Mouse (Mus musculus): ENCODE data around the gene Filip1.
"Not testable (repeated sequence)": the region's sequence is repeated elsewhere in the genome, so short reads cannot be mapped to it uniquely, and the experiment has no call there.

The Filip1 gene

DNA sequence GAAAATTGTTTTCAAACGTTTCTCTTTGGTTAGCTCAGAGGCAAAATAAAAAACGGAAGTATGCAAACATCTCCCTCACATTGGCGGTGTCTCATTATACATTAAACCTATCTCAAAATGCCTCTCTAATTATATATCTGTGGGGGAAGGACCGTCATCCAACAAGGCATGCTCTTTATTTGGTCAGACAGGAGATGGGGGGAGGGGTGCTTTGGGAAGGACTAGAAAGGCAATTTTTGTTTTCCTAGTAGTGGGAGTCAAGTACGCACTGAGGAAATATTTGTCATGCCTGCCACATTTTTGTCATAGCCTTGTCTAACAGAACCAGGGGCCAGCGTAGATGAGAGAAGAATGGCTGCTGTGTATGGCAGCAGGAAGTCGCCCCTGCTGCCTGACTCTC lies at the start of gene Filip1:
Gene Filip1, minus strand, starts transcription at position 101 of the 400 bp plus-strand sequence.
- no peak for DNase-seq (ENCODE audit: low spot score in 2 of 2)

DNA sequence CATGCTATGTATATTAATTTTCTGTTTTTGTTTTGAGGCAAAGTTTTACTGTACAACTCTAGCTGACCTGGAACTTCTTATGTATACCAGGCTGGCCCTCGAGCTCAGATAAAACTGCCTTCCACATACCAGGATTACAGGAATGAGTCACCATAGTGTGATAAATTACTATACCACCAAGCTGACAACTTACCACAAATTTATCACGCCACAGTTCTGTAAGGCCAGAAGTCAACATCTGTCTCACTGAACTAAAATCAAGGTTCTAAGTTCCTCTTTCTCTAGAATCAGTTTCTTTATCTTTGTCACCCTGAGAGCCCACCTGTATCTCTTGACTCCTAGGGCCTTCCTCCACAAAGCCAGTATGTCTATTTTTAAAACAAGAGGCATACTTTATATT lies 45.0 kb upstream of the Filip1 start:
- DNase-seq (ENCODE audit: low spot score in 2 of 2): no peak

DNA sequence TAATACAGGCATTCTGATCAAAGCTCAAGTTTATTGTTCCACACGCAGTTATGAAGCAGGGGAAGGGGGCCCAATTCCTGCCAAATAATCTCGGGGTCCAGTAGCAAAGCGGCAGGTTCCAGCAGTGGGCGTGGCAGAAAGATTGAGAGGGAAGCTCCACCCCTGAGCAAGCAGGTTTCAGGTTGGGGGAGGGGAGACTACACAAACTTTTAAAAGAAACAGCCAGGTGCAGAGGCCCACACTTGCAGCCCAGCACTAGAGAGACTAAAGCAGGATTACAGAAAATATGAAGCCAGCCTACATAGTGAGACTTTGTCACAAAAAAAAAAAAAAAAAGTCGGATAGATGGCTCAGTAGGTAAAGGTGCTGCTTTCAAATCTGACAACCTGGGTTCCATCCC lies 40.3 kb upstream of the Filip1 start:
- no peak for DNase-seq (ENCODE audit: low spot score in 2 of 2)

DNA sequence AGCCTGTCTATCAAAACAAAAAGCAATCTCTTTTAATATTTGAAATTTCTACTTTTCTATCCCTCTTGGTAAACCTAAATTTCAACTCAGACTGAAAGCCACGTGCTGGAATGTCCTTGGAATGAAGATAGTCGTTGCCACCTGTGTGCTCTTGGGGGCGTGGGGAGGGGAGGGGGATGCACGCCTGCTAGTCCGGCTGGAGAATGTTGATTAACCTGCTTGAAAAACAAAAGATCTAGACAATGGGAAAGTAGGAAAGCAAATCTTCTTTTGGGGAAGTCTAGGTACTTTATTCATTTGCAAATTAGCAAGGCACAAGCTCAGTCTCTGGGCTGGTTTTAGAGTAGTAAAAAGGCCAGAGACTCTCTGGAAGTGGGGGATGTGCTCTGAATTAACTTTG lies 36.6 kb upstream of the Filip1 start:
- DNase-seq (ENCODE audit: low spot score in 2 of 2): not testable (repeated sequence)

DNA sequence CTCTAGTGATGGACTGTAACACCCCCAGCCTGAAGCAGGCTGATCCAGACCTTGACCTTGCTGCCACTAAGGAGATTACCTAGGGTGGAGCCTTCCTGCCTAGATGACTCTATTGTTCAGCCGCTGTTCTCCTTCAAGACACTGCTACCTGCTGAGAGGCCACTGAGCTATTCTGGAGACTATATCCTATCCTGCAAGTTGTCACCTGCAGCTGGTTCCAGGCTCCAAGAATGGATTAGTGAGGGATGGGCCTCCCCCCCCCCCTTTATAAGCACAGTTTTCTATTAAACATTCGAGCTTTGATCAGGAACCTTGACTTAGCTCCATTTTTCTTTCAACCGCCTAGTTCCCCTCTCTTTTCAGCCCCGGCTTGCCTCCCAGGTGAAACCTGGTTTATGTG lies 31.6 kb upstream of the Filip1 start:
- not testable (repeated sequence) for DNase-seq (ENCODE audit: low spot score in 2 of 2)

DNA sequence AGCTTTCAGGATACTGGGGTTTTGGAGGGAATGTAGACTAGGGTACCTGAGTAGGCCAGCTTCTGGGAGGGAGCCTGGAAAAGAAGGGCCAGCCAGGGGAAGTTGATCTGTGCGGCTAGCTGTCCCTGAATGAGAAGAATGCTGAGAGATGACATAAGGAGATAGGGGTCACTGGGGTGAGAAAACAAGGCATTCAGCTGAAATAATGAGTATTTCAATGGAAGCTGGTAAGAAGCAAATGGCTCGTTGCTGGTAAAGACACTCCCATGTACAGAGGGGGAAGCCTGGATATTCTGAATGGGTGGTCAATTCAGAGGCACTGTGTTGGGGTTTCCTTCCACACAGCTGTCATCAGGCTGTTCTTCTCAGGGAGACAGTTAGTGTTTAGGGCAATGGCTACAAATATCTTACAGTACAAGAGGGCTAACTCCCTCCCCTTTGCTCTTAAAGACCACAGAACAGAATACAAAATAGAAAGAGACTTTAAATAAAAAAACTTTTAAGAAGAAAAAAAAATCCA lies 26.7 kb upstream of the Filip1 start:
- DNase-seq (ENCODE audit: low spot score in 2 of 2): no peak

DNA sequence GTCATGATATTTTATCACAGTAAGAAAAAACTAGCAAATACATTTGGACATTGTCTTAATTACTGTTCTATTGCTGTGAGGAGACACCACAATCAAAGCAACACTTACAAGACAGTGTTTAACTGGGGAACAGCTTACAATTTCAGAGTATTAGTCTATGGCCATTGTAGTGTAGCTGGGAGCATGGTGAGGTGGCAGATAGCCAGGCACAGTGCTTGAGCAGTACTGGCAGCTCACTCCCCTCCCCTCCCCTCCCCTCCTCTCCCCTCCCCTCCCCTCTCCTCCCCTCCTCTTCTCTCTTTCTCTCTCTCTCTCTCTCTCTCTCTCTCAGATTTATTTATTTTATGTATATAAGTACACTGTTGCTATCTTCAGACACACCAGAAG lies 25.3 kb upstream of the Filip1 start:
- no peak for DNase-seq (ENCODE audit: low spot score in 2 of 2)

DNA sequence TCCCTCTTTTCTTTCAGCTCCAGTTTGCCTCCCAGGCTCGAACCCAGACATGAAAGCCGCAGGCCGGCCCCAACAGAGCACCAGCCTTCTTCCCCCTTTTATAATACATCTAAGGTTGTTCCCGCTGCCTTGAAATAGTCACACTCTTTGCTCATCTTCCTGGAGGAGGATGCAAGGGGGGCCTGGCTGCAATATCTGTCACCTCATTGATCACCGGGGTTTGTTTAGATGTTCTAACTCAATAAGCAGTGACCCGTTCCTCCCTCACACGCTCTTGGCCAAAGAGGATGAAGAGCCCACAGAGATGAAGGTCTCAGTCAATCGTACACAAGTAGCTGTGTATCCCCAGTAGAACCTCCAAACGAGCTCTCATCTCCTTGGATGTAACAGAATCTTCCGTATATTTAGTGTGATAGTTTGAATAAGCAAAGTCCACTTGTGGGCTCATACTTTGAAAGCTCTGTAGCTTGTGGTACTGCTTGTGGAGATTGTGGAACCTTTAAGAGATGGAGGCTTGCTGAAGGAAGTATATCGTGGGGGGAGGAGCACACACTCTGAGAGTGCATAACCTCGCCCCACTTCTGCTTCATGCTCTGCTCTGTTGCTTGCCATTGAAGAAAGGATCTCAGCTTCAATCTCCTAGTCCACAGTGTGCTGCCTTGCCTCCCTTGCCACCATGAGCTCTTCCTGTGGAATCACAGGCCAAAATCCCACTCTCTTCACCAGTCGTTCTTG lies 24.8 kb upstream of the Filip1 start:
- no peak for DNase-seq (ENCODE audit: low spot score in 2 of 2)

DNA sequence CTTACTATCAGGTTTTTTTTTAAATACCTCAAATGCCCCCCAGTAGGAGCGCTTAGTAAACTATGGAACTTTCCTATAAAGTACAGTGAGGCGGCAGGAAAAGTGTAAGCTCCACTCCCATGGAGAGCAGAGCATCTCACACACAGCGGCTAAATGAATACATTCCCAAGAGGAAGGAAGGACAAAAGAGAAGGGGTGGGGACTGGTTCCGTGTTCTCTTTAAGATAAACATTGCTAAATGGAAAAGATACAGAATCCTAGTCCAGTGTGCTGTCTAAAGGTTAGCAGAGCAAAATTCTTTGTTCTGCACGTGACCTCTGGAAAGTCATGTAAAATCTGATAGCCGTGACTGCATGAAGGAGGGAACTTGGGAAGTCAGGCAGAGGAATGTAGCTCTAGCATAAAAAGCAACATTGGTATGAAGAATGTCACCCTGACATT lies 13.9 kb upstream of the Filip1 start:
- no peak for DNase-seq (ENCODE audit: low spot score in 2 of 2)

DNA sequence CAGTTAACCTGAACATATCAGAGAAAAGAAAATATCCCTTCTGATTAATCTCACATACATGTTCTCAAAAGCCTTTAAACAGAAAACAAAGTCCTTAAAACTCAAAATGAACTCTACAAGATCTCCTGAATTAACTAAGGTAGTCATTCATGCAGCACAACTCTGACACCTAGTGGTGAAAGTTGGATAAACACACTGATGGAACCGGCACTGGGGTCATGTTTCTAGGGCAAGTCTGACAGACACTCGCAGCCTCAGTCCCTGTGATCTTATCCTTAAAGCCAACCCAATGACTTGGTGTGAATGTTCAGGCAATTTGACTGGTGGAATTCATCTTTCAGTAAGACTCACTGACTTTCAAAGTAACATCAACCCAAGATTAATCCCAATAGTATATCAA lies 13.4 kb upstream of the Filip1 start:
- DNase-seq (ENCODE audit: low spot score in 2 of 2): peak in 1 of 2 experiments; percentile 31

DNA sequence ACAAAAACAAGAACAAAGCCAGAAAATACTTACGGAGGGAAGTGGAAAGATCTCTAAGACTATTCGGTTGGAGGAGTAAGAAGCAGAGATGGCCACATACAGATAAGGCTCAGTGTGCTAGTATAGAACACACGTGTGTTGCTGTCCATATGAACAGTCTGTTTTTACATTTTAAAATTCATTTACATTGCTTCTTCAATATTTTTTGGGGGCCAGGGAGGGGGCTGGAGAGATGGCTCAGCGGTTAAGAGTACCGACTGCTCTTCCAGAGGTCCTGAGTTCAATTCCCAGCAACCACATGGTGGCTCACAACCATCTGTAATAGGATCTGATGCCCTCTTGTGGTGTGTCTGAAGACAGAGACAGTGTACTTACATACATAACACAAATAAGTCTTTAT lies 12.7 kb upstream of the Filip1 start:
- not testable (repeated sequence) for DNase-seq (ENCODE audit: low spot score in 2 of 2)

DNA sequence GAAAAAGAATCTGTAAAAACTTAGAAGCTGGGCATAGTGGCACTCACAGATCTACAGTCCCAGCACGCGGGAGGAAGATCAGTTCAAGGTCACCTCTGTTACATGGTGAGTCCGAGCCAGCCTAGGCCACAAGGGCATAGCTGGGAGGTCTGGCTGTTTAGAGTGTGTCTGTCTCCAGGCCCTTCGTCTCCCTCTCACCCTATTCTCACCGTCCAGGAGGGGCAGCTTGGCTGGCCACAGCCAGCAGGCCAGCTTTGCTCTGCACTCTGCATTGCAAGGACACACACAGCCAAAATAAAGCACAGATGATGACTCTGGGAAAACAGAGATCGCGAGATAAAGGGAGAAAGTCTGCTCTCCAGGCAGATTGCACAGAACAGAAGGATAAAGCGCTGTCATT lies 10.2 kb upstream of the Filip1 start:
- no peak for DNase-seq (ENCODE audit: low spot score in 2 of 2)

DNA sequence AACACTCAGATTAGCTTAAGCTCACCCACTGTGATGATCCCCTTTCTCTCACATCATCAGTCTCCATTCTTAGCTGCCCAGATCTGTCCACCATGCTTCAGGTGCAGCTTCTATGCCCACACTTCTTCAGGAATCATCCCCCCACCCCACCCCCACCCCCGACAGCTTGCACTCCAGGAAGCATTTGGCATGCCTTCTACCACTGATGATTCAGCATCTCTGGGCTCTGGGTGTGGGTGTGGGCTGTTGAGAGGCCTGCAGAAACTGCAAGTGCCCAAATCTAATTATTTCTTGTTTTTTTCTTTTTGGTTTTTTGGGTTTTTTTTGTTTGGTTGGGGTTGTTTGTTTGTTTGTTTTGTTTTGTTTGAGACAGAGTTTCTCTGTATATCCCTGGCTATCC lies 9.0 kb upstream of the Filip1 start:
- no peak for DNase-seq (ENCODE audit: low spot score in 2 of 2)

DNA sequence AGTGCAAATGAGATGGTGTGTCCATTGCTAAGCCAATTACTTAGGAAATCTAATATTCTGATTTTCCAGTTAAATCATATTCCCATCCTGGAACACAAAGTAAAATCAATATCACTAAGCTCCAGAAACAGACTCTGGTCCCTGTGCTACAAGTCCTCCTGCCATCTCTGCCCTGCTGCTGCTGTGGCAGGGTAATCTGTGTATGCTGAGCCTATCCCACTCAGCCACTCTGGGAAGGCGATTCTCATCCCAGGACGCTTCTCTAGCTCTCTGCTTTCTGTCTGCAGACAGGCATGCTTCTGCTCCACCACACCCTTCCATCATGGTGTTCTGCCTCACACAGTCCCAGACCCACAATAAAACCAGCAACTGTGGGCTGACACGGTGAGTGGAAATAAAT lies 7.8 kb upstream of the Filip1 start:
- DNase-seq (ENCODE audit: low spot score in 2 of 2): no peak

DNA sequence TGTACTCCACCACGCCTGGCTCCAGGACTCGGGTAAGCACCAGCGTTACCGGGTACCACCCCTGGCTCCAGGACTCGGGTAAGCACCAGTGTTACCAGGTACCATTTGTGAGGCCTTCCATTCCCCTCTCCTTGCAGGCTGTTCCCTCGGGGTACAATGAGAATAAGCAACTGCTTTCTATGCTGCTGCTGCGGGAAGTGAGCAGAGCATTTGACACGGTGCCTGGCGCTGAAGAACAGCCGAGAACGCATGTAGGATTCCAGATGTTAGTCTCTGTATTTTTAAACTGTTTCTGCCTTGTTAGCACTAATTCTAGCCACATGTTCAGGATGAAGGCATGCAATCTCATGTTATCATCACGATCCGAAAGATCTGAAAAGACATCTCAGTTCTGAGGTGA lies 635 bp downstream of the Filip1 start:
- no peak for DNase-seq (ENCODE audit: low spot score in 2 of 2)

DNA sequence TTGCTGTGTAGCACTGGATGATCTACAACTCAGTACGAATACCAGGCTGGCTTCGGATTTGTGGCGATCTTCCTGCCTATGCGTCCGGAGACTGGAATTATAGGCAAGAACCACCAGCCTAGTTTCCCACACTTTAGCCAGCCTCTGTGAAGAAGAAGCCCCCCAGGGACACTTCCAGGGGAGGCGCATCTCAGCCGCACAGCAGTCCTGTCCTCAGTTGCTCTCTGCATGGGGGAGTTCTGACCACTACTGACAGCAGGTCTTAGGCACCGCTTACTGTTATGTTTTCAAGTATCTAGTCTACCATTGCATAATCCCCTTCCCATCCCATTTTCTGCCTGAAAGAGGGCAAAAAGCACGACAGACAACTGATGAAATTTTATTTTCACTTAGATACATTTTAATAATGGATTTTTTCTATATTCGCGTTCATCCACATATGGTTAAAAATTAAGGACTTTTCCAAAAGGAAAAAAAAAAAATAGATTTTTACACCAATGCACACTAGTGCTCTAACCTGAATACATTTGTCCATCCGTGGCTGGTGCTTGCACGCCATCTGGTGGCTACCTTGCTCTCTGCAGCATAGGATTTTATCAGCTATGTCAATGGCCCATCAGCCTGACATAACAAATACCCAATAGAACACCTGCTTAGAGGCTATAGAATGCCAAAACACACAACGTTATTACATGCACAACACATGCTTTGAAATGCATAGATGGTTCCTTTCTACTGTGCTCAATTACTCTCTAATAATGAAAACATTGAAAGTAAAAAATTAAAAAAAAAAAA lies 10.1 kb downstream of the Filip1 start:
- peak; percentile 62 to 69 for DNase-seq (ENCODE audit: low spot score in 2 of 2)

DNA sequence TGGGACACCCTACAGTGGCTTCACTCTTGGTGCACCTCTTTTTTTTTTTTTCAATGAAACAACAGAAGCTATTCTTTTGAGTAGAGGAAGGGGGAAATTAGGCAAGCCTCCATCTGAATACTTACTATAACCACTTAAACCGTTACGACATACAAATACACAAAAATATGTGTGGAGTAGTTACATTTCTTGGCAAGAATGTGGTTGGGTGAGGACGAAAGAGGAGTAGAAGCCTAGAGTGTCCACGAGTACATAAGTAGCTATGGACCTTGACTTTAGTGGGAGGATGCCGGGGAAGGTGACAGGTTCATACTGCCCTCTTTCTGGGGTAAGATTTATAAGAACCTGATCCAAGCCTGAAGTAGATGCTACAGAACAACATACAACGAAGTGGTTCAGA lies 15.4 kb downstream of the Filip1 start:
- no peak for DNase-seq (ENCODE audit: low spot score in 2 of 2)

DNA sequence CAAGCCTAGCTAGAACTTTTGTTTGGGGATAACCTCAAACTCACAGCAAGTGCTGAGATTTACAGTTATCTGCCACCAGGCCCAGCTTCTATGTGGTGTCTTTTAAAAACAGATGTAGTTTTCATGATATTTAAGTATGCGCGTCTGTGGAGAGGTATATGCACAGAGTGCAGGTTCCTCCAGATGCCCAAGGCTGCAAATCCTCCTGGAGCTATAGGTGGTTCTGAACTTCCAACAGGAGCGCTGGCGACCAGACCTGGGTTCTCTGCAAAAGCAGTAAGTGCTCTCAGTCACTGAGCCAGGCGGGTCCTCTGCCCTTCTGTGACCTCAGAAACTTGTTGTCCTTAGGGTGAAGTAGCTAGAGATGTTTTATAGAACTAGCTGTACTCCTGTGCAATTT lies 18.4 kb downstream of the Filip1 start:
- DNase-seq (ENCODE audit: low spot score in 2 of 2): no peak

DNA sequence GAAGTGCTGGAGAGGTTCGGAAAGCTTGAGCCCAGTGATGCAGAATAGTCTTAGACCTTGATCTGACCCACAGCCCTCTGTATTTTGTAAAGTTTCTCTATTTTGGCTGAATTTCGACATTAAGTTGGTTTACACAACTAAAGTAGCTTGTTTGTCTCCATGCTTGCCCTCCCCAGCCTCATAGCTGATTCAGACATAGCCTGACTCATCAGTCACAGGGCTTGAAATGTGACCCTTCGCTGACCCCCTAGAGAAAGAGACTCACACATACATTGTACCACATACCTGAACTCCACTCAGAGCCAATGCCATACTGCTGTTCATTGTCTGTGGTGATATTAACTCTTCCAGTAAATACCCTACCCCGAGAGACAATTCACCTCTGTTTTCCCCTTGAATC lies 19.6 kb downstream of the Filip1 start:
- no peak for DNase-seq (ENCODE audit: low spot score in 2 of 2)

DNA sequence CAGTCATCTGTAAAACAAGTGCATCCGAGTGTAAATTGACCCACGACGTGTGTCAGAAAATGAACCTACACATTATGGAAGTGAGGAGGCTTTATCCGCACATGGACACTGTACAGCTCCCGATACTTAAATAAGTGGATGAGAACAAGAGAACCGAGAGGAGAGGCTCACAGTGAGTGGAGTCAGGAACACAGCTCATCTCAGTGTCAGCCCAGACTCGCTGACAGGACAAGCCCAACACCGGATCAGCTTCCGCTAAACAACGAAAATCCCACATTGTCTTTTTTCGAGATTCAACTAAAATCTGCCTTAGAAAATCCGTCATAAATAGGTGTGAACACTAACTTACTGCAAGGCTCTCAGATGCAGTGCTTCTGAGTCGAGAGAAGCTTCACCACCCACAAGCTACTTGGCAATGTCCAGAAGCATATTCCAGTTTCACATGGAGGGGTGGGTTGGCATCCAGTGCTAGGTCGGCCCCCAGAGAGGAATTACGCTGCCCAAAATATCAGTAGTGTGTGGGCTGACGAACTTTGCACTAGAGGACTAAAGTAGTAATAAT lies 22.1 kb downstream of the Filip1 start:
- DNase-seq (ENCODE audit: low spot score in 2 of 2): no peak

DNA sequence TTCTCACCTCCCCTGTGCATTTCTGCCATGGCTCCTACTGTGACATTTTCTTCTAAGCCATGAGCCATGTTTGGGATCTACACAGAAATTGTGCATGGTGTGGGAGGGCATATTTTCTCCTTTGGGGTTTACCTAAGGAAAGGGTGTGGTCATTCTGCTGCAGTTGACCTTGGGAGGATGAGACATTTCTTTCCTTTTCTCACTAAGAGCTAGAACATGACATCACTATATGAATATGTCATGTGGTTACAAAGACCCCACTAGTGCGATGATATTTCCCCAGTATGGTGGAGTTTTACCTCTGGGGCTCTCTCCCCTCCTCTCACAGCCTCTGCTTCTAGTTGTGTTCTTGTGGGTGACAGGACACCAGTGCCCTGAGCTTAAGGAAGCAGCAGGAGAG lies 22.9 kb downstream of the Filip1 start:
- DNase-seq (ENCODE audit: low spot score in 2 of 2): no peak

DNA sequence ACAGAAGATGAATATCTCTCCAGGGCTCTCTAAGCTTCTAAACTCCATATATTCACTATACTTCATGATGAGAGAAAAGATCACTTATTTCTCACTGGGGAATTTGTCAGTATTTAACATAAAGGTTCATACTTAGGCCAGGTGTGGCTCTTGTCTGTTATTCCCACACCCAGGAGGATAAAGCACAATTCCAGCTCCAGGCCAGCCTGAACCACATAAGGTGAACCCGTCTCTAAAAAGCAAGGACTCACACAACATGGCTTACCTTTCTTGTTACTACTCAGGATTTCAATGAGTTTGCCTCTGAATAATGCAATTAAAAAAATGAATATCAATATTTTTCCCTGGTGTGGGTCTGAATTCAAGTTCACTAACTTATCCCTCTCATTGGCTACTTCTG lies 23.6 kb downstream of the Filip1 start:
- no peak for DNase-seq (ENCODE audit: low spot score in 2 of 2)

DNA sequence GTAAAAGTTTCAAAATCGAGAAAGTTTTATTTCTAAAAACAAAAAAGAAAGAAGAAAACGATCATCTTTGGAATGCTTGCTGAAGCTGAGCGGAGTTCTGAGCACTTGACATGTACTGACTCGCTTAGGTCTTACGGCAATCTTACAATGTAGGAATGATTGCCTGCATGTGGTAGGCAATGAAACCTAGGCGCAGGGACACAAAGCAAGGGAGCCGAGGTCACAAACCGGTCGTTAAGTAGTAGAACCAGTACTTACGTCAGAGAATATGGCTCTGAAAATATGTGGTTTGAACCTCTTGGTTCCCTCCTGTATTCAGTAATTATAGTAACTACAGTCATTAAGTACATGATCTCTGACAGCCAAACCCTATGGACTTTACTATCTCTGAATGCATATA lies 29.4 kb downstream of the Filip1 start:
- no peak for DNase-seq (ENCODE audit: low spot score in 2 of 2)

Data from urinary bladder, adult 18-20 months (tissue).